Mouse (Mus musculus) liver, postnatal 0 days (tissue): ENCODE data around the gene Clstn1. TPM values are rescaled to one million over a fixed set of nuclear protein-coding genes. Genes with fewer than 3 reads are reported as not detected.

Experiments
- ATAC-seq: fragments of 200-750 bp; cut with Nextera tagmentation; 2 replicates; pipeline ENCODE4 v1.8.0; 2017; ENCODE audit warnings: mild to moderate bottlenecking, moderate library complexity
- DNase-seq: peaks from one replicate; pipeline ENCODE4 v3.0.0-alpha.2; 2016
- H3K27ac ChIP-seq: fragments of 300-500 bp; sonication (generic); 2 replicates; pipeline ENCODE4 v1.5.1; 2014; ENCODE audit warnings: antibody characterized with exemption, moderate library complexity, mild to moderate bottlenecking, low read depth
- H3K27me3 ChIP-seq: fragments of 300-500 bp; sonication (generic); 2 replicates; pipeline ENCODE4 v1.6.1; 2014; ENCODE audit warnings: low read length, control low read depth, mixed read lengths; ENCODE audit not compliant: insufficient read depth
- H3K36me3 ChIP-seq: fragments of 300-500 bp; sonication (generic); replicated peaks from 2 replicates; pipeline ENCODE4 v1.6.1; 2014; ENCODE audit warnings: mild to moderate bottlenecking, control low read depth, low read length, moderate library complexity, mixed read lengths; ENCODE audit not compliant: insufficient read depth
- H3K4me1 ChIP-seq: fragments of 300-500 bp; sonication (generic); 2 replicates; pipeline ENCODE4 v1.6.1; 2014; ENCODE audit warnings: antibody characterized with exemption, mild to moderate bottlenecking, control low read depth; ENCODE audit not compliant: insufficient read depth
- H3K4me2 ChIP-seq: fragments of 300-500 bp; sonication (generic); 2 replicates; pipeline ENCODE4 v1.6.1; 2014; ENCODE audit warnings: low read depth, mild to moderate bottlenecking, low read length, moderate library complexity, mixed read lengths
- H3K4me3 ChIP-seq: fragments of 300-500 bp; sonication (generic); 2 replicates; pipeline ENCODE4 v1.5.1; 2014; ENCODE audit warnings: low read depth, low read length
- H3K9ac ChIP-seq: fragments of 300-500 bp; sonication (generic); replicated peaks from 2 replicates; pipeline ENCODE4 v1.6.1; 2014; ENCODE audit warnings: mild to moderate bottlenecking, moderate library complexity
- H3K9me3 ChIP-seq: fragments of 300-500 bp; sonication (generic); 2 replicates; pipeline ENCODE4 v1.6.1; 2016; ENCODE audit warnings: mild to moderate bottlenecking, control low read depth, low read length, mixed read lengths
- CTCF ChIP-seq: sonication (generic); IDR thresholded peaks from 2 replicates; pipeline ENCODE4 v1.5.1; 2016; ENCODE audit warnings: antibody characterized with exemption, low read depth
- EP300 ChIP-seq: IDR thresholded peaks from 2 replicates; pipeline ENCODE4 v1.6.1; 2016; ENCODE audit warnings: antibody characterized with exemption, low read depth, mild to moderate bottlenecking
- WGBS: fragments of 180-500 bp; shearing (Covaris S2); extraction: QIAGEN DNeasy Blood & Tissue Kit; methylation state at CpG from one replicate; pipeline ENCODE4 v1.1.7; 2014; ENCODE audit not compliant: insufficient replicate concordance; 5-methylcytosine and 5-hydroxymethylcytosine counted together
- polyA plus RNA-seq: library from polyadenylated mRNA; unstranded; fragments of >200 nt; fragmentation: Nextera tagmentation; extraction: Ambion mirVana; gene quantifications from 2 replicates; pipeline ENCODE4 v1.2.1, GENCODE M21; 2015

The Clstn1 gene
- polyA plus RNA-seq, 1 experiment from 2014 or later, result 2.1 TPM

DNA sequence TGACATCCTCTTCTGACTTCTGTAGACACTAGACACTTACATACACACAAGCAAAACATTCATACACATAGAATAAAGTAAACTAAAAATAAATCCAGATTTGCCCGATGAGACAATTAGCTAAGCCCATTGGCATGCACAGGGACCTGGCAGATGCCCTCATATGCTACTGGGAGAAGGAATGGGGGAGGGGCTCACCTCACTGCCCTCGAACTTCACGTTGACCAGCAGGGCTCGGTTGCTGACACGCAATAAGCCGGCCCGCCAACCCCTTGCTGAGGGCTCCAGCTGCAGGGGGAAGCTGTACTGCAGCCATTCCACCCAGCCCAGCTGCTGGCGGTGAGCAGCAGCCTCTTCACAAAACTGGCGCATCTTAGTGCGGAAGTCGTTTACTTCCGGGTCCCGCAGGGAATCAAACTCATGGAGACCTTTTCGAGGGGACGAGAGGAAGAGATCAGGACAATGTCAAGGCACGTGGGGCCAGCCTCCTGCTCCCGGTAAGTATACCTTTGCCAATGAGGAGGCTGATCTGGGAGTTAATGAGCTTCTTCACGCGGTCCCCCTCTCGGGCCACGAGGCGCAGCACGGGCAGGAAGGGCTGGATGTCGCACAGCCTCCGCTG, 73.3 kb downstream of the Clstn1 start:
- Histone ChIP-seq H3K36me3 (peaks cover 9% of the 10 kb centered on the region; the same call in 1 of the 2 replicates), H3K4me3 (no peak overlapping the region), H3K27ac (no peak overlapping the region), H3K27me3 (no peaks in the 10 kb centered on the region), H3K9me3 (no peaks in the 10 kb centered on the region), H3K4me1 (peaks cover 3% of the 10 kb centered on the region; the same call in 1 of the 2 replicates), H3K9ac (no peak overlapping the region), H3K4me2 (no peak overlapping the region)
- ATAC-seq, result no peak
- no peak for DNase-seq
- TF ChIP-seq CTCF, result no peak
- TF ChIP-seq EP300, result no peak
- WGBS, result 80% methylated on average over 25 of the region's 25 CpGs

GRCm38 (mm10) chr4:149660598-149660997, 74.3 kb downstream of the Clstn1 start:
- Histone ChIP-seq H3K4me3 (no peak overlapping the region), H3K27ac (no peak overlapping the region), H3K4me1 (peaks cover 7% of the 10 kb centered on the region), H3K36me3 (0 out of 2 replicates have a peak, but pooled peaks cover 5% of the 10 kb centered on the region), H3K9me3 (no peaks in the 10 kb centered on the region), H3K9ac (no peak overlapping the region), H3K4me2 (no peak overlapping the region), H3K27me3 (no peaks in the 10 kb centered on the region)
- ATAC-seq (no peak), DNase-seq (no peak)
- TF ChIP-seq EP300 (no peak), CTCF (no peak)
- WGBS, result 59% methylated on average over 7 of the region's 7 CpGs

GRCm38 (mm10) chr4:149661967-149662589, 75.8 kb downstream of the Clstn1 start:
- Histone ChIP-seq H3K9me3 (no peaks in the 10 kb centered on the region), H3K4me1 (peaks cover 11% of the 10 kb centered on the region), H3K4me3 (no peak overlapping the region), H3K27ac (no peak overlapping the region), H3K36me3 (0 out of 2 replicates have a peak, but pooled peaks cover 5% of the 10 kb centered on the region), H3K27me3 (no peaks in the 10 kb centered on the region), H3K9ac (no peak overlapping the region), H3K4me2 (no peak overlapping the region)
- DNase-seq, result no peak
- TF ChIP-seq CTCF (no peak), EP300 (no peak)
- WGBS, result 56% methylated on average over 14 of the region's 14 CpGs
- peak; percentile 22 for ATAC-seq

DNA sequence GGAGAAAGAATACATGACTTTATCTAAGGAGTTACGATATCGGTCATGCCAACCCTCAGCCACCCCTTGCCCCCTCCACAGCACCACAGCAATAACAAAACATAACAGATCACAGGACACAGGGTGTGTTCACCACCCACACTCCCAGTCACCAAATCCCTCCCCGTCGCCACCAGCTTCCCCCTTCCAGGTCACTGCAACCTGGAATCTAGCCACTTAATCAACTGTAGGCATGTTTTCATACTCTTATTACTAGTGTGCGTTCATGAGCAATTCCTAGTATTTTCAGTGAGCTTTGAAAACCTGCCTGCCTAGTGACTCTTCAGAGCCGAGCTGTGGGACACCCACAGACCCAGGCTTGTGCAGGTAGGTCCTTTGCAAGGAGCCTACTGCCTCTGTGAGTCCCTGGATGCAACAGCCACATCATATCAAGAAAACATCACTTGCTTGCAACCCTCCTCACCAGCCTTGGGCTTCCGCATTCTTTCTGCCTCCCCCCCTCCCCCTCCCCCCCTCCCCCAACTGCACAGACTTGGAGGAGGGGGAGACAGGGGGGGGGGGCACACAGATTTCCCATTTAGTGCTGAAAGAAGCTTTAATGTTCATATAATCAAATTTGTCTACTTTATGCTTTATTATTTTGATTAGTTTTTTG, 77.7 kb downstream of the Clstn1 start:
- WGBS, result 61% methylated on average over 7 of the region's 7 CpGs
- H3K36me3 ChIP-seq, result 0 out of 2 replicates have a peak, but pooled peaks cover 3% of the 10 kb centered on the region
- H3K4me1 ChIP-seq, result peaks cover 11% of the 10 kb centered on the region
- no peaks in the 10 kb centered on the region for H3K9me3 ChIP-seq
- H3K27me3 ChIP-seq, result no peaks in the 10 kb centered on the region
- H3K9ac ChIP-seq, result no peak overlapping the region
- peak overlapping the region; percentile 48 for H3K27ac ChIP-seq
- no peak overlapping the region for H3K4me2 ChIP-seq
- no peak for DNase-seq
- TF ChIP-seq CTCF (no peak), EP300 (no peak)
- no peak overlapping the region for H3K4me3 ChIP-seq
- ATAC-seq, result no peak

DNA sequence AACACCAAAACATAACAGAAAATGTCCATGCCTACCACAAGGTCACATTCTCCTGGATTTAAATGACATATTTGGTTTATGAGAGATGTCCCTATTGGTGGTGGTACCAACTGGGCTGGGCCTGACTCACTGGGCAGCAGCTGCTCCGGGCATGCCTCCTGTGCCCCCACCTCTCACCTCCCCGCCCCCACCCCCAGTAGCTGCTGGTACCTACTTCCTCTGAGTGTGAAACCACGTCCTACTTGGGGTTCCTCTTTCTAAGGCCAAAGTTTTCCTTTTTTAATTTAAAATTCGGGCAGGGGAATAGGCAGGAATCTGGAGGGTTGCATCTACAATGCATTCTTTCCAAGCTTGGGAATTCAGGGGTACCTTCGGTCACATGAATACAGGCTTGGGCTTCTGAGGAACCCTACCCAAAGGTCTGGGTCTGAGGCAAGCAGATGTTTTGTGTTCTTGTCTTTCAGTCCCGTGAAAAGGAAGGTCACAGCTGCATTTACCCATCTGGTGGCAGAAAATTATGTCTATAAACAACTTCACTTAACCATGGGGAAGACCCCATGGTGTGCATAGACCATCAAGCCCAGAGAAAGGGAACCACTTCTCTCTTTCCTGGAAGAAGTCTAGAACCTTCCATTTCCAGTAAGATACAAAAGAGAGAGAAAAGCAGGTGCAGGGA, 78.9 kb downstream of the Clstn1 start:
- TF ChIP-seq EP300, result no peak
- TF ChIP-seq CTCF, result no peak
- peaks cover 11% of the 10 kb centered on the region for H3K4me1 ChIP-seq
- H3K27ac ChIP-seq, result peak overlapping the region; percentile 72
- no peaks in the 10 kb centered on the region for H3K27me3 ChIP-seq
- no peak overlapping the region for H3K9ac ChIP-seq
- H3K4me3 ChIP-seq, result no peak overlapping the region
- no peaks in the 10 kb centered on the region for H3K36me3 ChIP-seq
- ATAC-seq (peak; percentile 66; the same call in 1 of the 2 replicates), DNase-seq (no peak)
- H3K4me2 ChIP-seq, result no peak overlapping the region
- 31% methylated on average over 6 of the region's 6 CpGs for WGBS
- no peaks in the 10 kb centered on the region for H3K9me3 ChIP-seq

GRCm38 (mm10) chr4:149665692-149666090, 79.4 kb downstream of the Clstn1 start:
- no peak overlapping the region for H3K4me2 ChIP-seq
- no peaks in the 10 kb centered on the region for H3K27me3 ChIP-seq
- H3K4me3 ChIP-seq, result no peak overlapping the region
- peak overlapping the region; percentile 72 for H3K27ac ChIP-seq
- no peak overlapping the region for H3K9ac ChIP-seq
- DNase-seq (no peak), ATAC-seq (no peak)
- 51% methylated on average over 6 of the region's 6 CpGs for WGBS
- H3K36me3 ChIP-seq, result no peaks in the 10 kb centered on the region
- H3K9me3 ChIP-seq, result no peaks in the 10 kb centered on the region
- TF ChIP-seq CTCF, result no peak
- TF ChIP-seq EP300, result no peak
- peaks cover 11% of the 10 kb centered on the region for H3K4me1 ChIP-seq
